Mouse (Mus musculus): ENCODE results near the gene Morn4. TPM values are rescaled to one million over a fixed set of nuclear protein-coding genes. Genes with fewer than 3 reads are reported as not detected.

The Morn4 gene
- polyA plus RNA-seq (2014; fragmentation: Nextera tagmentation; extraction: Ambion mirVana), result 27.0 and 27.6 TPM in 2 replicates

GRCm38 (mm10) chr19:42086166-42086565 lies at the start of gene Morn4:
Gene Morn4 (minus strand): TSS chr19:42086357.
- H3K4me2 ChIP-seq (replicated peaks; ENCODE audit: low read depth, low read length), result peak within 1 kb of the TSS; percentile 78
- no peaks in the 10 kb centered on the region for H3K27me3 ChIP-seq (ENCODE audit: control insufficient read depth, insufficient read depth, low read length)
- H3K9ac ChIP-seq (replicated peaks; ENCODE audit: low read depth, low read length), result peak within 1 kb of the TSS; percentile 43
- ATAC-seq (ENCODE audit: insufficient number of reproducible peaks, insufficient read depth, low FRiP score, low read depth), result peak; percentile 73
- no peaks in the 10 kb centered on the region for H3K36me3 ChIP-seq (ENCODE audit: control insufficient read depth, insufficient read depth, low read length)
- no peaks in the 10 kb centered on the region for H3K9me3 ChIP-seq (ENCODE audit: control insufficient read depth, low read depth, low read length)
- WGBS, result under 1% methylated on average over 21 of the region's 21 CpGs
- H3K27ac ChIP-seq (ENCODE audit: low read length), result no peak within 1 kb of the TSS
- H3K4me3 ChIP-seq (ENCODE audit: low read depth, low read length), result peak within 1 kb of the TSS; percentile 54
- peaks cover 6% of the 10 kb centered on the region for H3K4me1 ChIP-seq (ENCODE audit: control insufficient read depth, insufficient read depth, low read length)

- no peak overlapping the region for H3K4me3 ChIP-seq (ENCODE audit: low read depth, low read length)
- H3K4me2 ChIP-seq (replicated peaks; ENCODE audit: low read depth, low read length), result no peak overlapping the region
- H3K27me3 ChIP-seq (ENCODE audit: control insufficient read depth, insufficient read depth, low read length), result no peaks in the 10 kb centered on the region
- H3K9ac ChIP-seq (replicated peaks; ENCODE audit: low read depth, low read length), result no peak overlapping the region
- no peak overlapping the region for H3K27ac ChIP-seq (ENCODE audit: low read length)
- no peaks in the 10 kb centered on the region for H3K36me3 ChIP-seq (ENCODE audit: control insufficient read depth, insufficient read depth, low read length)
- no peaks in the 10 kb centered on the region for H3K9me3 ChIP-seq (ENCODE audit: control insufficient read depth, low read depth, low read length)
- no peaks in the 10 kb centered on the region for H3K4me1 ChIP-seq (ENCODE audit: control insufficient read depth, insufficient read depth, low read length)
- no peak for ATAC-seq (ENCODE audit: insufficient number of reproducible peaks, insufficient read depth, low FRiP score, low read depth)
Measured at GRCm38 (mm10) chr19:42135070-42135469, 48.9 kb upstream of the Morn4 start.

GRCm38 (mm10) chr19:42131101-42131500 lies 44.9 kb upstream of the Morn4 start:
- H3K27ac ChIP-seq (ENCODE audit: low read length), result 0 out of 2 replicates have a peak overlapping the region, but pooled peaks have one; percentile 4
- no peak overlapping the region for H3K4me2 ChIP-seq (replicated peaks; ENCODE audit: low read depth, low read length)
- no peak for ATAC-seq (ENCODE audit: insufficient number of reproducible peaks, insufficient read depth, low FRiP score, low read depth)
- no peak overlapping the region for H3K4me3 ChIP-seq (ENCODE audit: low read depth, low read length)
- no peaks in the 10 kb centered on the region for H3K27me3 ChIP-seq (ENCODE audit: control insufficient read depth, insufficient read depth, low read length)
- no peak overlapping the region for H3K9ac ChIP-seq (replicated peaks; ENCODE audit: low read depth, low read length)
- H3K9me3 ChIP-seq (ENCODE audit: control insufficient read depth, low read depth, low read length), result no peaks in the 10 kb centered on the region
- WGBS, result 65% methylated on average over 5 of the region's 5 CpGs
- peaks cover 4% of the 10 kb centered on the region for H3K4me1 ChIP-seq (ENCODE audit: control insufficient read depth, insufficient read depth, low read length)
- H3K36me3 ChIP-seq (ENCODE audit: control insufficient read depth, insufficient read depth, low read length), result no peaks in the 10 kb centered on the region

- Histone ChIP-seq H3K27me3 (ENCODE audit: control insufficient read depth, insufficient read depth, low read length) (no peaks in the 10 kb centered on the region), H3K36me3 (ENCODE audit: control insufficient read depth, insufficient read depth, low read length) (no peaks in the 10 kb centered on the region; the same call in 1 of the 2 replicates), H3K4me3 (ENCODE audit: low read depth, low read length) (no peak overlapping the region), H3K9ac (replicated peaks; ENCODE audit: low read depth, low read length) (no peak overlapping the region), H3K4me2 (replicated peaks; ENCODE audit: low read depth, low read length) (no peak overlapping the region), H3K9me3 (ENCODE audit: control insufficient read depth, low read depth, low read length) (no peaks in the 10 kb centered on the region), H3K27ac (ENCODE audit: low read length) (peak overlapping the region; percentile 79; the same call in 1 of the 2 replicates), H3K4me1 (ENCODE audit: control insufficient read depth, insufficient read depth, low read length) (peaks cover 4% of the 10 kb centered on the region)
- no peak for ATAC-seq (ENCODE audit: insufficient number of reproducible peaks, insufficient read depth, low FRiP score, low read depth)
- 68% methylated on average over 3 of the region's 3 CpGs for WGBS
Measured at GRCm38 (mm10) chr19:42130294-42130606, 44.1 kb upstream of the Morn4 start.

GRCm38 (mm10) chr19:42129509-42130293 lies 43.5 kb upstream of the Morn4 start:
- Histone ChIP-seq H3K36me3 (ENCODE audit: control insufficient read depth, insufficient read depth, low read length) (no peaks in the 10 kb centered on the region; the same call in 1 of the 2 replicates), H3K27ac (ENCODE audit: low read length) (peak overlapping the region; percentile 79), H3K27me3 (ENCODE audit: control insufficient read depth, insufficient read depth, low read length) (no peaks in the 10 kb centered on the region), H3K9me3 (ENCODE audit: control insufficient read depth, low read depth, low read length) (no peaks in the 10 kb centered on the region), H3K4me3 (ENCODE audit: low read depth, low read length) (peak overlapping the region; percentile 46), H3K4me2 (replicated peaks; ENCODE audit: low read depth, low read length) (peak overlapping the region; percentile 91), H3K4me1 (ENCODE audit: control insufficient read depth, insufficient read depth, low read length) (peaks cover 4% of the 10 kb centered on the region), H3K9ac (replicated peaks; ENCODE audit: low read depth, low read length) (peak overlapping the region; percentile 8; the same call in 1 of the 2 replicates)
- ATAC-seq (ENCODE audit: insufficient number of reproducible peaks, insufficient read depth, low FRiP score, low read depth), result 0 out of 2 replicates have a peak, but pooled peaks have one; percentile 3
- 40% methylated on average over 14 of the region's 14 CpGs for WGBS

- under 1% methylated on average over 54 of the region's 54 CpGs for WGBS
- ATAC-seq (ENCODE audit: insufficient number of reproducible peaks, insufficient read depth, low FRiP score, low read depth), result peak; percentile 98
- peaks cover 4% of the 10 kb centered on the region for H3K4me1 ChIP-seq (ENCODE audit: control insufficient read depth, insufficient read depth, low read length)
Measured at GRCm38 (mm10) chr19:42128787-42129508, 42.8 kb upstream of the Morn4 start, which contains the start of gene Avpi1. Gene Avpi1 (minus strand): TSS chr19:42129059.

GRCm38 (mm10) chr19:42128052-42128740 lies 42.0 kb upstream of the Morn4 start:
- no peak for ATAC-seq (ENCODE audit: insufficient number of reproducible peaks, insufficient read depth, low FRiP score, low read depth)
- WGBS, result 7% methylated on average over 23 of the region's 23 CpGs
- Histone ChIP-seq H3K4me3 (ENCODE audit: low read depth, low read length) (peak overlapping the region; percentile 46), H3K36me3 (ENCODE audit: control insufficient read depth, insufficient read depth, low read length) (peaks cover 5% of the 10 kb centered on the region), H3K27me3 (ENCODE audit: control insufficient read depth, insufficient read depth, low read length) (no peaks in the 10 kb centered on the region), H3K4me2 (replicated peaks; ENCODE audit: low read depth, low read length) (peak overlapping the region; percentile 91), H3K4me1 (ENCODE audit: control insufficient read depth, insufficient read depth, low read length) (peaks cover 4% of the 10 kb centered on the region), H3K9ac (replicated peaks; ENCODE audit: low read depth, low read length) (peak overlapping the region; percentile 44), H3K9me3 (ENCODE audit: control insufficient read depth, low read depth, low read length) (no peaks in the 10 kb centered on the region), H3K27ac (ENCODE audit: low read length) (peak overlapping the region; percentile 76)

More at GRCm38 (mm10) chr19:42128787-42129508, 42.8 kb upstream of the Morn4 start, which contains the start of gene Avpi1:
- Histone ChIP-seq H3K9me3 (ENCODE audit: control insufficient read depth, low read depth, low read length) (no peaks in the 10 kb centered on the region), H3K4me2 (replicated peaks; ENCODE audit: low read depth, low read length) (peak within 1 kb of the TSS; percentile 91), H3K36me3 (ENCODE audit: control insufficient read depth, insufficient read depth, low read length) (no peaks in the 10 kb centered on the region; the same call in 1 of the 2 replicates), H3K4me3 (ENCODE audit: low read depth, low read length) (peak within 1 kb of the TSS; percentile 46), H3K9ac (replicated peaks; ENCODE audit: low read depth, low read length) (peak within 1 kb of the TSS; percentile 44), H3K27ac (ENCODE audit: low read length) (peak within 1 kb of the TSS; percentile 79), H3K27me3 (ENCODE audit: control insufficient read depth, insufficient read depth, low read length) (no peaks in the 10 kb centered on the region)

GRCm38 (mm10) chr19:42127024-42127423 lies 40.9 kb upstream of the Morn4 start:
- H3K9ac ChIP-seq (replicated peaks; ENCODE audit: low read depth, low read length), result no peak overlapping the region
- whole genome bisulfite sequencing, result 68% methylated on average over 5 of the region's 5 CpGs
- no peaks in the 10 kb centered on the region for H3K9me3 ChIP-seq (ENCODE audit: control insufficient read depth, low read depth, low read length)
- H3K4me1 ChIP-seq (ENCODE audit: control insufficient read depth, insufficient read depth, low read length), result peaks cover 4% of the 10 kb centered on the region
- no peaks in the 10 kb centered on the region for H3K27me3 ChIP-seq (ENCODE audit: control insufficient read depth, insufficient read depth, low read length)
- H3K27ac ChIP-seq (ENCODE audit: low read length), result no peak overlapping the region
- no peak for ATAC-seq (ENCODE audit: insufficient number of reproducible peaks, insufficient read depth, low FRiP score, low read depth)
- H3K4me2 ChIP-seq (replicated peaks; ENCODE audit: low read depth, low read length), result peak overlapping the region; percentile 91
- peaks cover 16% of the 10 kb centered on the region for H3K36me3 ChIP-seq (ENCODE audit: control insufficient read depth, insufficient read depth, low read length)
- H3K4me3 ChIP-seq (ENCODE audit: low read depth, low read length), result peak overlapping the region; percentile 2; the same call in 1 of the 2 replicates

Measured in stomach, embryonic 14.5 days (tissue).